Mouse (Mus musculus): ENCODE data around the gene Chrnb2. TPM values are rescaled to one million over a fixed set of nuclear protein-coding genes. Genes with fewer than 3 reads are reported as not detected.

The Chrnb2 gene
- polyA plus RNA-seq, 1 experiment from 2014 or later, result 0.27 TPM

DNA sequence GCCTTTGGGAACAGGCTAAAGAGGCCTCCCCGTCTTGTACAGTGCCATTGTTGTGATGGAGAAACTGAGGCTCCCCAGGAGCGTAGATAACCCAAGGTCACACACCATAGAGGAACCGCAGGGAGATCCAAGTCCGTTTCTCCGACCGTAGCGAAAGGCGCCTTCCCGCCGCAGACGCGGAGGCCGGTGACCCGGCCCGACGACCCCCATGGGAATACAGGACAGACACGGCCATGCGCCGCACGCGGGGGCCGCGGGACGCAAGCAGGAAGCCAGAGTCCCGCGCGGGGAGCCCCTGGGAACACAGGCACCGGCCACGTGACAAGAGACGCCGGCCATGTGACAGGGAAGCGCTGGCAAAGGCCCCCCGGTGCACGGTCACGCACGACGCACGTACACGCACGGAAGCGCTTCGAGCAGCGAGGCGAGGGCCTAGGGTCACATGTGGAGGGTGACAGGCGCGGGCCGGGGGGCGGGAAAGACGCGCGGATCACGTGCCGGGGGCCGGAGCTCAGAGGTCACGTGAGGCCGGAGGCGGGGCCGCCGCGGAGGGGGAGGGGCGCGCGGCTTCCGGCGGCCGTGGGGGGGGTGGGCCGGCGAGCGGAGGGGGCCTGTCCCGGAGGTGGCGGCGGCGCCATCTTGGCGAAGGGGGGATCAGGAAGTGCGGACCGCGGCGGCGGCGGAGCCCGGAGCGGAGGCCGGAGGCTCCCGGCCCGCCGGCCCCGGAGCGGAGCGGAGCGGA, 8.7 kb upstream of the Chrnb2 start, which contains the start of gene Ube2q1:
TSS of gene Ube2q1 (plus strand) at position 649 of the 742 bp plus-strand sequence.
- H3K36me3 ChIP-seq (ENCODE audit: insufficient read depth, low read length), result peaks cover 13% of the 10 kb centered on the region
- WGBS, result under 1% methylated on average over 52 of the region's 90 CpGs

DNA sequence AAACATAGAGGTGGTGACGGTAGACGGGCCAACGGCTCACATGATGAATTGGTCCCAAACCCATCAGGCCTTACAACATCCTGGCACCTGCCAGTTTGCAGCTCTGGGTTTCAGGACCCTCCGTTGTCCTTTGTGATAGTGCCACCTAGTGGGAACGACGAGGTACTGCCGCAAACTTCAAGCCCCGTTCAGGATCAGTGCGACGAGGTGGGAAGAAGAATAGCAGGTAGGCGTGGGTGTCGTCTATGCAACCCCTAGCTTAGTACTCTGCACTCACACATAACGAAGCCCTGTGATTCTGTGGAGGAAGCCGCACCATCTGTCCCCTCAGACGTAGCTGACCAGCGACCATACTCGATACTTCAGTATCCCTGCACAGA, 8.1 kb upstream of the Chrnb2 start:
- TF ChIP-seq EP300 (IDR thresholded peaks at IDR 0.05), result no peak
- TF ChIP-seq CTCF (IDR thresholded peaks at IDR 0.05), result peak; percentile 98
- under 1% methylated on average over 17 of the region's 17 CpGs for WGBS
- H3K4me3 ChIP-seq (ENCODE audit: low read depth, low read length), result peak overlapping the region; percentile 99
- H3K4me1 ChIP-seq (ENCODE audit: insufficient read depth, low read depth, low read length), result peaks cover 12% of the 10 kb centered on the region; the same call in 1 of the 2 replicates
- ATAC-seq (peak; percentile 42), DNase-seq (ENCODE audit: low spot score) (peak; percentile 90)
- H3K27ac ChIP-seq (ENCODE audit: low read length), result peak overlapping the region; percentile 98
- peak overlapping the region; percentile 87 for H3K4me2 ChIP-seq (replicated peaks; ENCODE audit: low read depth, low read length)
- no peaks in the 10 kb centered on the region for H3K9me3 ChIP-seq (ENCODE audit: low read length)
- peaks cover 11% of the 10 kb centered on the region; the same call in 1 of the 2 replicates for H3K36me3 ChIP-seq (ENCODE audit: insufficient read depth, low read length)
- no peaks in the 10 kb centered on the region for H3K27me3 ChIP-seq (replicated peaks; ENCODE audit: insufficient read depth, low read length)
- H3K9ac ChIP-seq (replicated peaks; ENCODE audit: low read depth), result peak overlapping the region; percentile 32; the same call in 1 of the 2 replicates

More for the DNA sequence above, 8.7 kb upstream of the Chrnb2 start, which contains the start of gene Ube2q1:
- peak within 1 kb of the TSS; percentile 97 for H3K9ac ChIP-seq (replicated peaks; ENCODE audit: low read depth)
- H3K9me3 ChIP-seq (ENCODE audit: low read length), result no peaks in the 10 kb centered on the region
- peaks cover 12% of the 10 kb centered on the region; the same call in 1 of the 2 replicates for H3K4me1 ChIP-seq (ENCODE audit: insufficient read depth, low read depth, low read length)
- H3K4me2 ChIP-seq (replicated peaks; ENCODE audit: low read depth, low read length), result peak within 1 kb of the TSS; percentile 87
- TF ChIP-seq CTCF (IDR thresholded peaks at IDR 0.05) (no peak), EP300 (IDR thresholded peaks at IDR 0.05) (0 out of 2 replicates have a peak, but pooled peaks have one; percentile 27)
- H3K4me3 ChIP-seq (ENCODE audit: low read depth, low read length), result peak within 1 kb of the TSS; percentile 99
- no peaks in the 10 kb centered on the region for H3K27me3 ChIP-seq (replicated peaks; ENCODE audit: insufficient read depth, low read length)
- peak; percentile 97 for DNase-seq (ENCODE audit: low spot score)
- peak within 1 kb of the TSS; percentile 98 for H3K27ac ChIP-seq (ENCODE audit: low read length)
- peak; percentile 95 for ATAC-seq

DNA sequence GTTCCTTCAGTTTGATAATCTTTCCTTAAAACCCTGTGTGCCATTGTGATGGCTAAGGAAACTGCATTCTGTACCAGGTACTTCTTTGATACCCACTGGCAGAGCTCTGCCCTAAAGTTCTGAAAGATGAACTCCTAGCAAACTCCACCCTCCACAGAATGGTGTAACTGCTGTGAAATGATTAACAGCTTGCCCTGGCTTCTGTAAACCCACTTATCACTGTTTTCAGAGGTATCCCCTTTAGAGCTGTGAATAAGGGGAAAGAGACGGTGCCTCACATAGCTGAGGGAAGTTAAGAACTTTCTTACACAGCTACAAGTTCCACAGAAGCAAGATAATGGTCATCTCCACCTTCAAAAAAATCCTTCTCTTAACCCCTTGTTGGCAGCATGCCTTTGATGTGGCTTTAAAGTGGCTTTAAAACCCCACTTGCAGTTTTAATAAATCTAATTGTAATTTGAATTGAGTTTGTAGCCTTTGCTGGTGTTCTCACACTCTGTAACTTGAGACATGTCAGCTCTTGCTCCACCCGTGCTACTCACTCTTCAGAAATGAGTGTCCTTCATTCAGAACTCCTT, 6.1 kb upstream of the Chrnb2 start:
- no peak overlapping the region for H3K4me3 ChIP-seq (ENCODE audit: low read depth, low read length)
- 21% methylated on average over 2 of the region's 2 CpGs for WGBS

DNA sequence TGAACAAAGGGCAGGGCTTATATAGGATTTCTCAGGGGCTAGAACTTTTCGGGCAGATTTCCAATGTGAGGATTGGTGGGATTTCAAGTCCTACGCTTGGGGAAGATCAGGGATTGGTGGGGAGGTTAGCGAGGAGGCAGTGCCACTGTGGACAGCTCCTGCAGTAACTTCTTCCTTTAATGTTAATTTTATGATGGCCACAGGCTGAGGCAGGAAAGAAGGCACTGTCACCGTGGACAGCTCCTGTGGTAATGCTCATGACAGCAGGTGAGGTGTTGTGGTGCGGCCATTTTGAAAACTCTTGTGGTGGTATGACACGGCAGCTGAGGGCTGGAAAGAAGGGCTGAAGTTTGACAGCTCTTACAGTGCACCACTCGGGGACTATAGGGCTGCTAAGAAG, 5.2 kb upstream of the Chrnb2 start:
- TF ChIP-seq EP300 (IDR thresholded peaks at IDR 0.05), result no peak
- no peak for TF ChIP-seq CTCF (IDR thresholded peaks at IDR 0.05)
- H3K27ac ChIP-seq (ENCODE audit: low read length), result no peak overlapping the region
- peaks cover 3% of the 10 kb centered on the region; the same call in 1 of the 2 replicates for H3K4me1 ChIP-seq (ENCODE audit: insufficient read depth, low read depth, low read length)
- DNase-seq (ENCODE audit: low spot score), result no peak
- no peaks in the 10 kb centered on the region for H3K9me3 ChIP-seq (ENCODE audit: low read length)
- no peak overlapping the region for H3K4me2 ChIP-seq (replicated peaks; ENCODE audit: low read depth, low read length)
- no peaks in the 10 kb centered on the region for H3K36me3 ChIP-seq (ENCODE audit: insufficient read depth, low read length)
- WGBS, result 63% methylated on average over 7 of the region's 7 CpGs
- no peaks in the 10 kb centered on the region for H3K27me3 ChIP-seq (replicated peaks; ENCODE audit: insufficient read depth, low read length)
- no peak overlapping the region for H3K9ac ChIP-seq (replicated peaks; ENCODE audit: low read depth)
- no peak overlapping the region for H3K4me3 ChIP-seq (ENCODE audit: low read depth, low read length)
- ATAC-seq, result no peak

More for the DNA sequence above, 6.1 kb upstream of the Chrnb2 start:
- DNase-seq (ENCODE audit: low spot score) (peak; percentile 16), ATAC-seq (no peak)
- Histone ChIP-seq H3K9ac (replicated peaks; ENCODE audit: low read depth) (no peak overlapping the region; the same call in 1 of the 2 replicates), H3K4me2 (replicated peaks; ENCODE audit: low read depth, low read length) (no peak overlapping the region), H3K36me3 (ENCODE audit: insufficient read depth, low read length) (no peaks in the 10 kb centered on the region), H3K4me1 (ENCODE audit: insufficient read depth, low read depth, low read length) (peaks cover 12% of the 10 kb centered on the region; the same call in 1 of the 2 replicates), H3K27me3 (replicated peaks; ENCODE audit: insufficient read depth, low read length) (no peaks in the 10 kb centered on the region), H3K9me3 (ENCODE audit: low read length) (no peaks in the 10 kb centered on the region), H3K27ac (ENCODE audit: low read length) (no peak overlapping the region)
- TF ChIP-seq CTCF (IDR thresholded peaks at IDR 0.05) (no peak), EP300 (IDR thresholded peaks at IDR 0.05) (no peak)

DNA sequence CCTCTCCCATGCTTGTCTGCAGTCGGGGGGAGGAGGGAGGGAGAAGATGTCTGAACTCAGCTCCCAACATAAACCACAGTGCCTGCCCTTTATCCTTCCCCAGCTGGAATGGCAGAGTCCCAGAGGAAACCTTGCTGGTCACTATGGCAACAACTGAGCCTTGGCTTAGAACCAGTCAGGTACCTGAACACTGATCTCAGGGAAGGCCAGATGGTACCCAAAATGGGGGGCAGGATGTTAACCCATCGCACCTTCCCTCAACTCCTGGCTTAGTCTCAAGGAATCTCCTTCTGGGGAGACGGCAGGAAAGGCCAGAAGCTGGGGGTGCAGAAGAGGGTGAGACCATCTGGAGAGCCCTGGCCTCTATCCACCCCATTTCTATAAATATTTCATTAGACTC, 4.6 kb downstream of the Chrnb2 start:
- H3K9ac ChIP-seq (replicated peaks; ENCODE audit: low read depth), result no peak overlapping the region
- no peak for ATAC-seq
- H3K4me3 ChIP-seq (ENCODE audit: low read depth, low read length), result no peak overlapping the region
- no peaks in the 10 kb centered on the region for H3K4me1 ChIP-seq (ENCODE audit: insufficient read depth, low read depth, low read length)
- no peaks in the 10 kb centered on the region for H3K36me3 ChIP-seq (ENCODE audit: insufficient read depth, low read length)
- no peaks in the 10 kb centered on the region for H3K27me3 ChIP-seq (replicated peaks; ENCODE audit: insufficient read depth, low read length)
- H3K9me3 ChIP-seq (ENCODE audit: low read length), result no peaks in the 10 kb centered on the region
- no peak overlapping the region for H3K4me2 ChIP-seq (replicated peaks; ENCODE audit: low read depth, low read length)
- TF ChIP-seq EP300 (IDR thresholded peaks at IDR 0.05) (no peak), CTCF (IDR thresholded peaks at IDR 0.05) (no peak)
- no peak overlapping the region for H3K27ac ChIP-seq (ENCODE audit: low read length)
- WGBS, result 71% methylated on average over 3 of the region's 3 CpGs
- DNase-seq (ENCODE audit: low spot score), result no peak

DNA sequence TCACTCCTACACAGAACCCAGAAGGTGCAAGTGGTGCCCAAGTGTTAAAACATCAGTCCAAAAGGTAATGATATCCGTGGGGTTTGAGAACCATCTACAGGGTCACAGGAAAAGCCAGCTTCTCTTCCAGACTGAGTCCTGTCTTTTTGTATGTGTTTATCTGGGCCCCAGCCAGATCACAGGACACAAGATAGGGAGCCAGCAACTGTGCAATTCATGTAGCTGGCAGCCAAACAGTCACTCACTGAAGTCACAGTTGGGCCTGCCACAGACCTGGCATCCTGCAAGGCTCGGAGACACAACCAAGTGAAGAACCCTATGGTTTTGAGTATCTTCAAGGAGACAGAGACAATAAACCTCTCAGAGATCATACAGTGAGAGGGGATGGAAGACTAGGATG, 6.6 kb downstream of the Chrnb2 start:
- DNase-seq (ENCODE audit: low spot score), result no peak
- H3K4me1 ChIP-seq (ENCODE audit: insufficient read depth, low read depth, low read length), result no peaks in the 10 kb centered on the region
- H3K27me3 ChIP-seq (replicated peaks; ENCODE audit: insufficient read depth, low read length), result no peaks in the 10 kb centered on the region
- no peak for ATAC-seq
- H3K36me3 ChIP-seq (ENCODE audit: insufficient read depth, low read length), result no peaks in the 10 kb centered on the region
- H3K27ac ChIP-seq (ENCODE audit: low read length), result no peak overlapping the region
- 68% methylated on average over 2 of the region's 2 CpGs for WGBS
- H3K4me3 ChIP-seq (ENCODE audit: low read depth, low read length), result no peak overlapping the region
- H3K4me2 ChIP-seq (replicated peaks; ENCODE audit: low read depth, low read length), result no peak overlapping the region
- no peaks in the 10 kb centered on the region for H3K9me3 ChIP-seq (ENCODE audit: low read length)
- no peak overlapping the region for H3K9ac ChIP-seq (replicated peaks; ENCODE audit: low read depth)
- no peak for TF ChIP-seq CTCF (IDR thresholded peaks at IDR 0.05)
- TF ChIP-seq EP300 (IDR thresholded peaks at IDR 0.05), result no peak
